Mouse (Mus musculus): Measurements from ENCODE around the gene Hexim2. TPM values are rescaled to one million over a fixed set of nuclear protein-coding genes. Genes with fewer than 3 reads are reported as not detected.

The Hexim2 gene
- polyA plus RNA-seq, 1 experiment from 2014 or later: 8.4 TPM

GRCm38 (mm10) chr11:103169664-103170063 lies 37.4 kb downstream of the Hexim2 start:
- Histone ChIP-seq H3K4me3 (no peak overlapping the region), H3K36me3 (no peaks in the 10 kb centered on the region), H3K4me1 (replicated peaks) (peaks cover 19% of the 10 kb centered on the region), H3K27ac (ENCODE audit: poor library complexity, severe bottlenecking) (no peak overlapping the region), H3K4me2 (no peak overlapping the region), H3K9ac (no peak overlapping the region), H3K9me3 (replicated peaks) (no peaks in the 10 kb centered on the region; the same call in 1 of the 2 replicates), H3K27me3 (replicated peaks) (peaks cover 67% of the 10 kb centered on the region)
- no peak for ATAC-seq (ENCODE audit: insufficient number of reproducible peaks, low FRiP score)
- WGBS: 75% methylated on average over 5 of the region's 5 CpGs

- Histone ChIP-seq H3K4me1 (replicated peaks) (peaks cover 22% of the 10 kb centered on the region), H3K4me2 (peak overlapping the region; percentile 95), H3K27me3 (replicated peaks) (peaks cover 67% of the 10 kb centered on the region), H3K4me3 (peak overlapping the region; percentile 63), H3K36me3 (no peaks in the 10 kb centered on the region), H3K9ac (no peak overlapping the region), H3K27ac (ENCODE audit: poor library complexity, severe bottlenecking) (no peak overlapping the region), H3K9me3 (replicated peaks) (no peaks in the 10 kb centered on the region; the same call in 1 of the 2 replicates)
- no peak for ATAC-seq (ENCODE audit: insufficient number of reproducible peaks, low FRiP score)
- 49% methylated on average over 3 of the region's 3 CpGs for WGBS
These were observed 37.9 kb downstream of the Hexim2 start for GRCm38 (mm10) chr11:103170111-103170493.

GRCm38 (mm10) chr11:103170494-103171285 lies 38.5 kb downstream of the Hexim2 start, which contains the start of gene Fmnl1:
Gene Fmnl1 (plus strand): TSS chr11:103171107.
- H3K4me2 ChIP-seq: peak within 1 kb of the TSS; percentile 95
- H3K36me3 ChIP-seq: no peaks in the 10 kb centered on the region
- H3K27ac ChIP-seq (ENCODE audit: poor library complexity, severe bottlenecking): no peak within 1 kb of the TSS
- WGBS: 1% methylated on average over 67 of the region's 84 CpGs
- H3K4me1 ChIP-seq (replicated peaks): peaks cover 23% of the 10 kb centered on the region
- H3K27me3 ChIP-seq (replicated peaks): peaks cover 67% of the 10 kb centered on the region
- H3K9ac ChIP-seq: peak within 1 kb of the TSS; percentile 67
- H3K9me3 ChIP-seq (replicated peaks): no peaks in the 10 kb centered on the region; the same call in 1 of the 2 replicates
- ATAC-seq (ENCODE audit: insufficient number of reproducible peaks, low FRiP score): no peak
- peak within 1 kb of the TSS; percentile 63 for H3K4me3 ChIP-seq

GRCm38 (mm10) chr11:103171286-103171620 lies 39.0 kb downstream of the Hexim2 start:
- Histone ChIP-seq H3K27ac (ENCODE audit: poor library complexity, severe bottlenecking) (no peak overlapping the region), H3K9ac (peak overlapping the region; percentile 67)

GRCm38 (mm10) chr11:103171703-103172391 lies 39.6 kb downstream of the Hexim2 start:
- no peaks in the 10 kb centered on the region for H3K9me3 ChIP-seq (replicated peaks)
- H3K27ac ChIP-seq (ENCODE audit: poor library complexity, severe bottlenecking): no peak overlapping the region
- H3K27me3 ChIP-seq (replicated peaks): peaks cover 63% of the 10 kb centered on the region
- H3K9ac ChIP-seq: no peak overlapping the region
- ATAC-seq (ENCODE audit: insufficient number of reproducible peaks, low FRiP score): no peak
- H3K4me1 ChIP-seq (replicated peaks): peaks cover 27% of the 10 kb centered on the region
- H3K4me3 ChIP-seq: peak overlapping the region; percentile 63
- 43% methylated on average over 9 of the region's 9 CpGs for whole genome bisulfite sequencing
- no peaks in the 10 kb centered on the region for H3K36me3 ChIP-seq
- peak overlapping the region; percentile 95 for H3K4me2 ChIP-seq

More at GRCm38 (mm10) chr11:103171286-103171620, 39.0 kb downstream of the Hexim2 start:
- Histone ChIP-seq H3K9me3 (replicated peaks) (no peaks in the 10 kb centered on the region), H3K4me3 (peak overlapping the region; percentile 63), H3K27me3 (replicated peaks) (peaks cover 64% of the 10 kb centered on the region), H3K36me3 (no peaks in the 10 kb centered on the region), H3K4me2 (peak overlapping the region; percentile 95), H3K4me1 (replicated peaks) (peaks cover 23% of the 10 kb centered on the region)
- ATAC-seq (ENCODE audit: insufficient number of reproducible peaks, low FRiP score): no peak
- WGBS: 3% methylated on average over 23 of the region's 23 CpGs

- 51% methylated on average over 6 of the region's 6 CpGs for WGBS
- peaks cover 33% of the 10 kb centered on the region for H3K4me1 ChIP-seq (replicated peaks)
- H3K4me2 ChIP-seq: peak overlapping the region; percentile 95; the same call in 1 of the 2 replicates
- no peak overlapping the region for H3K9ac ChIP-seq
- no peak overlapping the region for H3K4me3 ChIP-seq
- no peak overlapping the region for H3K27ac ChIP-seq (ENCODE audit: poor library complexity, severe bottlenecking)
- H3K9me3 ChIP-seq (replicated peaks): no peaks in the 10 kb centered on the region
- H3K27me3 ChIP-seq (replicated peaks): peaks cover 60% of the 10 kb centered on the region
- H3K36me3 ChIP-seq: no peaks in the 10 kb centered on the region
- no peak for ATAC-seq (ENCODE audit: insufficient number of reproducible peaks, low FRiP score)
These were observed 40.3 kb downstream of the Hexim2 start for GRCm38 (mm10) chr11:103172392-103173040.

GRCm38 (mm10) chr11:103173041-103173770 lies 41.0 kb downstream of the Hexim2 start:
- H3K9ac ChIP-seq: no peak overlapping the region
- peaks cover 38% of the 10 kb centered on the region for H3K4me1 ChIP-seq (replicated peaks)
- no peaks in the 10 kb centered on the region for H3K36me3 ChIP-seq
- ATAC-seq (ENCODE audit: insufficient number of reproducible peaks, low FRiP score): no peak
- H3K4me3 ChIP-seq: no peak overlapping the region
- H3K27ac ChIP-seq (ENCODE audit: poor library complexity, severe bottlenecking): no peak overlapping the region
- 83% methylated on average over 7 of the region's 7 CpGs for WGBS
- H3K4me2 ChIP-seq: no peak overlapping the region
- no peaks in the 10 kb centered on the region for H3K9me3 ChIP-seq (replicated peaks)
- peaks cover 58% of the 10 kb centered on the region for H3K27me3 ChIP-seq (replicated peaks)

GRCm38 (mm10) chr11:103173771-103174344 lies 41.6 kb downstream of the Hexim2 start:
- H3K4me1 ChIP-seq (replicated peaks): peaks cover 38% of the 10 kb centered on the region
- 89% methylated on average over 11 of the region's 11 CpGs for WGBS

GRCm38 (mm10) chr11:103174411-103174832 lies 42.2 kb downstream of the Hexim2 start:
- no peak overlapping the region for H3K4me2 ChIP-seq
- no peaks in the 10 kb centered on the region for H3K9me3 ChIP-seq (replicated peaks)
- ATAC-seq (ENCODE audit: insufficient number of reproducible peaks, low FRiP score): no peak
- no peak overlapping the region for H3K27ac ChIP-seq (ENCODE audit: poor library complexity, severe bottlenecking)
- WGBS: 77% methylated on average over 5 of the region's 5 CpGs
- peaks cover 38% of the 10 kb centered on the region for H3K4me1 ChIP-seq (replicated peaks)
- no peaks in the 10 kb centered on the region for H3K36me3 ChIP-seq
- no peak overlapping the region for H3K4me3 ChIP-seq
- peaks cover 60% of the 10 kb centered on the region for H3K27me3 ChIP-seq (replicated peaks)
- no peak overlapping the region for H3K9ac ChIP-seq

More at GRCm38 (mm10) chr11:103173771-103174344, 41.6 kb downstream of the Hexim2 start:
- Histone ChIP-seq H3K4me3 (no peak overlapping the region), H3K27ac (ENCODE audit: poor library complexity, severe bottlenecking) (no peak overlapping the region), H3K36me3 (no peaks in the 10 kb centered on the region), H3K9me3 (replicated peaks) (no peaks in the 10 kb centered on the region), H3K9ac (no peak overlapping the region), H3K4me2 (no peak overlapping the region), H3K27me3 (replicated peaks) (peaks cover 61% of the 10 kb centered on the region)
- no peak for ATAC-seq (ENCODE audit: insufficient number of reproducible peaks, low FRiP score)

GRCm38 (mm10) chr11:103174891-103175391 lies 42.7 kb downstream of the Hexim2 start:
- Histone ChIP-seq H3K4me3 (no peak overlapping the region), H3K4me1 (replicated peaks) (peaks cover 38% of the 10 kb centered on the region), H3K36me3 (no peaks in the 10 kb centered on the region), H3K9ac (no peak overlapping the region), H3K27me3 (replicated peaks) (peaks cover 58% of the 10 kb centered on the region), H3K4me2 (no peak overlapping the region), H3K27ac (ENCODE audit: poor library complexity, severe bottlenecking) (no peak overlapping the region), H3K9me3 (replicated peaks) (no peaks in the 10 kb centered on the region)
- no peak for ATAC-seq (ENCODE audit: insufficient number of reproducible peaks, low FRiP score)
- WGBS: 50% methylated on average over 8 of the region's 8 CpGs
